Mouse (Mus musculus) gastrocnemius, postnatal 4 days (tissue): ENCODE measurements around the gene Pnpla2. TPM values are rescaled to one million over a fixed set of nuclear protein-coding genes. Genes with fewer than 3 reads are reported as not detected.

ENCODE experiments used
- DNase-seq, 2 experiments: peaks; one replicate each; pipeline ENCODE4 v3.0.0; 2021 to 2022; ENCODE audit warnings: low spot score in 2 of 2, mixed read lengths in 2 of 2
- total RNA-seq, 2 experiments: library from RNA; stranded (reverse); gene quantifications; 2 replicates each; pipeline ENCODE4 v1.2.3; 2021

Gene Pnpla2
- total RNA-seq, 2 experiments from 2014 or later, result 98.6 to 133 TPM

GRCm38 (mm10) chr7:141430585-141431240 is 24.3 kb upstream of the Pnpla2 start:
- DNase-seq, result no peak

GRCm38 (mm10) chr7:141431434-141432185 is 23.4 kb upstream of the Pnpla2 start:
- no peak for DNase-seq

GRCm38 (mm10) chr7:141432186-141432611 is 22.8 kb upstream of the Pnpla2 start:
- no peak for DNase-seq

- DNase-seq, result peak in 1 of 2 experiments; percentile 34
Measured at GRCm38 (mm10) chr7:141432741-141433516, 22.1 kb upstream of the Pnpla2 start.

- no peak for DNase-seq
Measured at GRCm38 (mm10) chr7:141433517-141434400, 21.2 kb upstream of the Pnpla2 start.

- DNase-seq, result no peak
Measured at GRCm38 (mm10) chr7:141434464-141434863, 20.5 kb upstream of the Pnpla2 start.

GRCm38 (mm10) chr7:141435129-141435855 is 19.7 kb upstream of the Pnpla2 start:
- peak in 1 of 2 experiments; percentile 46 for DNase-seq

- DNase-seq, result no peak
Measured at GRCm38 (mm10) chr7:141435856-141436522, 19.0 kb upstream of the Pnpla2 start.

- DNase-seq, result no peak
Measured at GRCm38 (mm10) chr7:141436523-141436892, 18.5 kb upstream of the Pnpla2 start.

GRCm38 (mm10) chr7:141437178-141438120 is 17.5 kb upstream of the Pnpla2 start, which contains the start of gene Slc25a22:
Slc25a22 (minus strand) TSS chr7:141437892.
- peak; percentile 62 to 84 for DNase-seq

- DNase-seq, result peak in 1 of 2 experiments; percentile 15
Measured at GRCm38 (mm10) chr7:141438201-141438968, 16.6 kb upstream of the Pnpla2 start.

- no peak for DNase-seq
Measured at GRCm38 (mm10) chr7:141439140-141439679, 15.8 kb upstream of the Pnpla2 start.

- peak in 1 of 2 experiments; percentile 14 for DNase-seq
Measured at GRCm38 (mm10) chr7:141439811-141440210, 15.2 kb upstream of the Pnpla2 start.

- peak; percentile 25 to 66 for DNase-seq
Measured at GRCm38 (mm10) chr7:141440613-141441012, 14.4 kb upstream of the Pnpla2 start.

- no peak for DNase-seq
Measured at GRCm38 (mm10) chr7:141441460-141441859, 13.5 kb upstream of the Pnpla2 start.

- DNase-seq, result no peak
Measured at GRCm38 (mm10) chr7:141442199-141442598, 12.8 kb upstream of the Pnpla2 start.
